Mouse (Mus musculus) bone marrow, adult 2 months (tissue): ENCODE data around the gene Tbl3.

Experiments
- CTCF ChIP-seq: fragments of 200-500 bp; IDR thresholded peaks from 2 replicates; pipeline ENCODE4 v1.5.1; 2011; ENCODE audit warnings: low read length, control low read depth; ENCODE audit not compliant: control insufficient read depth, insufficient read depth
- POLR2A ChIP-seq: fragments of 200-500 bp; IDR thresholded peaks from 2 replicates; pipeline ENCODE4 v1.6.1; 2011; ENCODE audit warnings: low read depth, mild to moderate bottlenecking, control low read depth, low read length, borderline replicate concordance; ENCODE audit not compliant: control insufficient read depth

GRCm38 (mm10) chr17:24650766-24651165 lies 56.7 kb downstream of the Tbl3 start:
- TF ChIP-seq POLR2A (no peak), CTCF (no peak)
